Mouse (Mus musculus): ENCODE data around the gene Susd1. TPM values are rescaled to one million over a fixed set of nuclear protein-coding genes. Genes with fewer than 3 reads are reported as not detected.
A peak's percentile ranks its signal among the peaks of the same experiment; 100 is the strongest.

The Susd1 gene
- total and polyA plus RNA-seq, 3 experiments = 49.0 to 180 (median 67.6) TPM

GRCm38 (mm10) chr4:59265631-59266030 lies 172.8 kb downstream of the Susd1 start:
- TF ChIP-seq KAT2A (conservative IDR thresholded peaks at IDR 0.05; ENCODE audit: low read depth, low read length) (no peak), MAFK (IDR thresholded peaks at IDR 0.05; ENCODE audit: borderline replicate concordance, low read depth, low read length) (no peak), MYB (IDR thresholded peaks at IDR 0.05; ENCODE audit: low read depth, low read length) (no peak), POLR2AphosphoS2 (IDR thresholded peaks at IDR 0.05; ENCODE audit: low read length) (no peak), UBTF (IDR thresholded peaks at IDR 0.05; ENCODE audit: borderline replicate concordance, insufficient read depth, low read depth, low read length) (no peak), NELFE (IDR thresholded peaks at IDR 0.05; ENCODE audit: low read depth, low read length) (no peak), HCFC1 (IDR thresholded peaks at IDR 0.05; ENCODE audit: low read depth, low read length) (no peak), USF1 (IDR thresholded peaks at IDR 0.05; ENCODE audit: low read depth, low read length) (no peak), SMC3 (IDR thresholded peaks at IDR 0.05; ENCODE audit: low read depth, low read length) (no peak), TAL1 (IDR thresholded peaks at IDR 0.05; ENCODE audit: low read length) (no peak), TCF12 (IDR thresholded peaks at IDR 0.05; ENCODE audit: low read depth, low read length) (no peak), ZMIZ1 (IDR thresholded peaks at IDR 0.05; ENCODE audit: low read depth, low read length) (no peak), SIN3A (IDR thresholded peaks at IDR 0.05; ENCODE audit: low read length) (no peak), ZNF384 (IDR thresholded peaks at IDR 0.05; ENCODE audit: low read depth, low read length) (no peak), EP300 (IDR thresholded peaks at IDR 0.05; ENCODE audit: low read depth in 1 of 2, low read length in 2 of 2) (no peak), JUND (IDR thresholded peaks at IDR 0.05; ENCODE audit: low read depth, low read length) (no peak)
- Histone ChIP-seq H3K4me3 (ENCODE audit: control insufficient read depth in 1 of 2, insufficient read depth in 1 of 2, low read depth in 2 of 2, low read length in 2 of 2) (no peak overlapping the region), H3K36me3 (ENCODE audit: control insufficient read depth in 1 of 2, insufficient read depth in 2 of 2, low read length in 2 of 2) (no peaks in the 10 kb centered on the region; a peak in 1 of 4 replicates), H3K4me1 (ENCODE audit: control insufficient read depth in 1 of 2, insufficient read depth in 2 of 2, low read length in 2 of 2) (peaks cover 3 to 9% of the 10 kb centered on the region in 2 experiments), H3K9me3 (replicated peaks; ENCODE audit: insufficient read depth, low read length) (no peaks in the 10 kb centered on the region), H3K27ac (ENCODE audit: control insufficient read depth, low read depth, low read length) (no peak overlapping the region), H3K79me2 (ENCODE audit: control insufficient read depth, insufficient read depth, low read length, poor library complexity) (no peaks in the 10 kb centered on the region), H3K9ac (ENCODE audit: control insufficient read depth, low read depth, low read length, poor library complexity, severe bottlenecking) (no peak overlapping the region), H3K27me3 (ENCODE audit: control insufficient read depth in 1 of 2, insufficient read depth in 2 of 2, low read length in 2 of 2) (no peaks in the 10 kb centered on the region)
- DNase-seq (ENCODE audit: low read depth, low spot score) = no peak

GRCm38 (mm10) chr4:59265182-59265581 lies 173.3 kb downstream of the Susd1 start:
- Histone ChIP-seq H3K79me2 (ENCODE audit: control insufficient read depth, insufficient read depth, low read length, poor library complexity) (no peaks in the 10 kb centered on the region), H3K27me3 (ENCODE audit: control insufficient read depth in 1 of 2, insufficient read depth in 2 of 2, low read length in 2 of 2) (no peaks in the 10 kb centered on the region), H3K4me1 (ENCODE audit: control insufficient read depth in 1 of 2, insufficient read depth in 2 of 2, low read length in 2 of 2) (peaks cover 3 to 9% of the 10 kb centered on the region in 2 experiments), H3K4me3 (ENCODE audit: control insufficient read depth in 1 of 2, insufficient read depth in 1 of 2, low read depth in 2 of 2, low read length in 2 of 2) (no peak overlapping the region), H3K9ac (ENCODE audit: control insufficient read depth, low read depth, low read length, poor library complexity, severe bottlenecking) (no peak overlapping the region), H3K27ac (ENCODE audit: control insufficient read depth, low read depth, low read length) (no peak overlapping the region), H3K36me3 (ENCODE audit: control insufficient read depth in 1 of 2, insufficient read depth in 2 of 2, low read length in 2 of 2) (no peaks in the 10 kb centered on the region; a peak in 1 of 4 replicates), H3K9me3 (replicated peaks; ENCODE audit: insufficient read depth, low read length) (no peaks in the 10 kb centered on the region)
- TF ChIP-seq TCF12 (IDR thresholded peaks at IDR 0.05; ENCODE audit: low read depth, low read length) (0 out of 2 replicates have a peak, but pooled peaks have one; percentile 4), HCFC1 (IDR thresholded peaks at IDR 0.05; ENCODE audit: low read depth, low read length) (no peak)
- DNase-seq (ENCODE audit: low read depth, low spot score) = no peak

Other genes starting within 250 kb of the Susd1 start
- gene Ugcg, start 249.4 kb downstream of the Susd1 start, total RNA-seq (2012; rRNA removed) = 39.1 and 45.4 TPM in 2 replicates
- 10 to 100 TPM in 1 of 2 experiments, not detected in 1; 30.8 TPM for gene Ugcg, start 249.4 kb downstream of the Susd1 start, polyA plus RNA-seq (2012; ENCODE audit: insufficient read depth in 1 of 2, insufficient read length in 2 of 2, low read depth in 1 of 2, low replicate concordance in 2 of 2, missing spikeins in 1 of 2)
- 78.8 and 90.0 TPM in 2 replicates for gene Ptbp3, start 110.7 kb upstream of the Susd1 start, total RNA-seq (2012; rRNA removed)
- gene Ptbp3, start 110.7 kb upstream of the Susd1 start, polyA plus RNA-seq (2012; ENCODE audit: insufficient read depth in 1 of 2, insufficient read length in 2 of 2, low read depth in 1 of 2, low replicate concordance in 2 of 2, missing spikeins in 1 of 2) = 100 to 1,000 TPM; 121 to 315 TPM
- gene Hsdl2, start 142.9 kb upstream of the Susd1 start, total RNA-seq (2012; rRNA removed) = 8.4 and 10.6 TPM in 2 replicates
- 10 to 100 TPM in 1 of 2 experiments, not detected in 1; 15.0 TPM for gene Hsdl2, start 142.9 kb upstream of the Susd1 start, polyA plus RNA-seq (2012; ENCODE audit: insufficient read depth in 1 of 2, insufficient read length in 2 of 2, low read depth in 1 of 2, low replicate concordance in 2 of 2, missing spikeins in 1 of 2)
- gene E130308A19Rik, start 187.6 kb upstream of the Susd1 start, total RNA-seq (2012; rRNA removed) = 4.0 and 5.6 TPM in 2 replicates
- 10 to 100 TPM in 1 of 2 experiments, not detected in 1; 12.5 TPM for gene E130308A19Rik, start 187.6 kb upstream of the Susd1 start, polyA plus RNA-seq (2012; ENCODE audit: insufficient read depth in 1 of 2, insufficient read length in 2 of 2, low read depth in 1 of 2, low replicate concordance in 2 of 2, missing spikeins in 1 of 2)

All from MEL (cell line).